Mouse (Mus musculus) cerebellum, adult 11 months (tissue): ENCODE data around the gene Nrxn1.
"Not testable (repeated sequence)": the region's sequence is repeated elsewhere in the genome, so short reads cannot be mapped to it uniquely, and the experiment has no call there.

Experiments used
- DNase-seq: peaks from one replicate; pipeline ENCODE4 v3.0.0; 2022

Nrxn1 gene

DNA sequence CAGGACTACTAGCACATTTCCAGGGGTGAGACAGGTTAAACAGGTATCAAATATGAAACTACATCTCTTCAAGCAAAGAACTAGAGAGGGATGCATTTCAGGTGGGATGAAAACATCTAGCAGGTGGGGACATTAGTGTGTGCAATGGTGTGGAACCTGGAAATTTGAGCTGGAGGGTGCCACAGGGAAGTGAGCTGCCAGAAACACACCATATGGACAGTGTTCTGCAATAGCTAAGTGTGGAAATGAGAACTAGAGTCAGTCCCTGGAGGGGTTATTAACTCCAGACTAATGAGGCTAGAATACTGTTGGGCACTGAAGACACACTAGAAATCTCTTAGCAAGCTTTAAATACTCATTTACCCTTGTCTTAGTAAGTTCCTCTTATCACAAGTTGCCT lies 536.5 kb downstream of the Nrxn1 start:
- peak; percentile 67 for DNase-seq

DNA sequence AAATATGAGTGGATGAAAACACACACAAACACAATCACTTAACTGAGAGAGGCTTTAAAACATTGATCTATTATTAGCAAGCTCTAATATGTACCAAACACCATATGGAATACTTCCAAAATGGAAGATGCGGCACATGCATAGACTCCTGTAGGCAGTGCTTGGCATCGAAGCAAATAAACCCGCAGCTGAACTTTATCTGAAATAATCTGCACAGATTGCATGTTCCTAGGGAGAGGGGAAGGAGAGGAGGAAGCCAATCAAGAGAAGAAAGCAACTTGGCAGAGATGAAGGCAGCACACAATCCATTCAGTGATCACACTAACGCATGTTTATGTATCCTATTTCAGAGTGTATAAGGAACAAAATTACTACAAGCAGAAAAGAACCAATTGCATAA lies 542.5 kb downstream of the Nrxn1 start:
- DNase-seq: no peak

DNA sequence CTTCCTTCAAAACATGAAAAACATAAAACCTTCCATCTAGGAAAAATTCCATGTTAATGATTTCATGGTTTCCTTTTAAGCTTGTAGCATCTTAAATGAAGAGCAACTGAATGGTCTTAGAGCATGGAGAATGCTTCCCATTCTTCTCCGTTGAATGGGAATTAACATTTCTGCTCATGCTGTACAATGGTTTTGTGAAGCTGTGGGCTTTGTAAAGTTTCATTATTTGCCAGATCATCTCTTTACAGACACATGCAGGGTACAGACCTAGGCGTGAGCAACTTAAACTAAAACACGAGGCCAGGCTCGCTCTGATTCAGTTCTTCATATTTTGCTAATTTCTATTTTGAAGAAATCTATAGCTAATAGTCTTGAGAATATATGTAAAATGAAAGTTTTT lies 546.1 kb downstream of the Nrxn1 start:
- DNase-seq: no peak

DNA sequence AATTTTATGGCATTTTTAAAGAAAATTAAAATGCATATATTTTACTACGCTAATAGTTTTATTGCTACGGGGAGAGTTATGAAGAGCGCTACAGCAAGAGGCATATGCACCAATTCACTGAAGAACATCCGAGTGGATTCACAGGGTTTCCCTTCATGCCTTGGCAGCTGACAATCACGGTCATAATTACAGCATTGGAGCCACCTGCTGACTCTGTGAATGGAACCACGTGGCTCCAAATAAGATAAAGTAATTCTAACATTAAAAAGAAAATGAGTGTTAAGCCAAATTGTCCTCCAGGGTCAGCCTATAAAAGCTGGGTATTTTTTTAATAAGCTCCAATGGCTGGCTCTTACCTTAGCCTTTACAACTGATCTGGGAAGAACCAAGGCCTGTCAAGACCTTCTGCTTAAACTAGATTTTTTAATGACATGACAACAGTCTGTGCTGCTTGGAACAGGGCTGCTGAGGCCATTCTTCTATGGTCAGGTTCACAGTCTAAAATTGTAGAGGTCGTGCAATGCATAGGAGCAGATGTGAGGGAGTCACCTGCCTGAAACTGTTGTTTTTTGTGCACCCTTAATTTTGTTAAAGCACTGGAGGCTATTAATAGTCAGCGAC lies 548.1 kb downstream of the Nrxn1 start:
- no peak for DNase-seq

DNA sequence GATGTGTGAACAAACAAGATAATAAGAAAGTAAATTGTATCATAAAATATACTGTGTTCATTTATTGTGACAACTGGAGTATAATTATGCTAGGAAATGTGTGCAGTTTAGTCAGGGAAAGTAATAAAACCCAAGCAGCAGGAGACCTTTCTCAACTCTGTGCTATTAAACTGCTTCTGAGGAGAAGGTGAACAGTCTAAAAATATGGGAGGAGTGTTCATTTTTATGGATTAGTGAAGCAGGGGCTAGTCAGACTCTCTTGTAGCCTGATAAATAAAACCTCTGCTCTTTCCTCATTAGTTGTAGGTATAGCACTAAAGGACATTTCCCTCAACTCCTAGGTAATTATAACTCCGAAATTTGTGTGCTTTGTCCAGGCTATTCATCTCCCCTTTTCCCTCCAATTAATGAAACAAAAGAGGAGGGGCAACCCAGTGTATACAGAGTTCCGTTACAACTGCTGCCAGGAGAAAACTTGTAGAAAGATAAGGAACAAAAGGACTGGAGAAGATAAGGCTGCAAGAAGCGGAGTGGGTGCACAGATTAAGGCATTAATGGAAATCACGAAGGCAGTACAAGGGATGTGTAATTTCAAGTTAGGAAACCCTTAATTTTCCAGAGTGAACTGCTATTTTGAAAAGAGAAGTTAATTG lies 548.8 kb downstream of the Nrxn1 start:
- DNase-seq: no peak

DNA sequence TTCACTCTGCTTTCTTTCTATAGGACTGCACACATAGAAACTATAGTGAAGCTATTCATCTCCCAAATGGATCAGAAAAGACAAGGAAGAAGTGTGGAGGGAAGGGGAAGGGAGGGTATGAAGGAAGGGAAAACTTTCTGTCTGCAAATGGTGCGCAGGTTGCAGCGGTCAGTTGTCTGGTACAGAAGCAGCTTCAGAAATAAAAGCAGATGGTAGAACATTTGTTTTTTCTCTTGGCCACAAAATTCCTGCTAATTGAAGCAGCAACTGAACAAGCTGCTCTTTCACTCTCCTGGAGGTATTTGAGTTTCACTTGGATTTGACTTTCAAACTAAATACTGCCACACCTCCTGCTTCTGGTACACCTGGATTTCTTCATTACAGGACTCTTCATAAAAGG lies 561.4 kb downstream of the Nrxn1 start:
- peak; percentile 25 for DNase-seq

DNA sequence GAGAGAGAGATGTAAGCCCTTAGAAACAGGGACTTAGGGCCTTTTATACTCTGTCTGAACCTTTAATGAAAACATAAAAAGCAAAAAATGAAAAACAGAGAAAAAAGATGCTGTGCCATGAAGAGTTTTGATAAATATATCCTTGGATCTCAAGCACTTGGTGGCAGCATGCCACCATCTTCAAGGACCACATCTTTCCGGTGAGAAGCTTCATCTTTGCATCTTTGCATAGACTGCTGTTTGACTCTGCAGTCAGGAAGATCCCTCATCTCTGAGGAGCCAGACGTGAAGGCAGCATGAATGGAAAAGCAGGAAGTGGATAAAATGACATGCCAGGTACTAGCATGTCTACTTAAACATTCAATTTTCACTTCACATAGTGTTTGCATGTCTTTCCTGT lies 586.8 kb downstream of the Nrxn1 start:
- no peak for DNase-seq

DNA sequence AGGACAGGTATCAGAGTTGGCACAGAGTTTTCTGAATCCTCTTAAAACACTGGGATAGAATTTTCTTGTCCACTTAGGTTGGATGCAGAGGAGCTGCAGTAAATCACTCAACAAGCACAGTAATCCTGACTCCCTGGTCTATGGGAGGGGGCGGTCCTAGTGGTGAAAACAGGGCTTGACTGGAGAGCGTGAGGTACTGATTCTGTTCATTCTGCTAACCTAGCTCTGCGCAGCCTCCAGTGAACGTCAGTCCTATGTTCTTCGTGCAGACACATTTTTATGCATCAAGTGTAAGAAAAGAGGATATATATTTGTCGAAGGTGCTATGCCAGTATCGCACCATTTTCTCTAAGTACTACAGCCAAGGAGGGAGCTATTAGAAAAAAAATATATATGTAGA lies 588.9 kb downstream of the Nrxn1 start:
- not testable (repeated sequence) for DNase-seq

DNA sequence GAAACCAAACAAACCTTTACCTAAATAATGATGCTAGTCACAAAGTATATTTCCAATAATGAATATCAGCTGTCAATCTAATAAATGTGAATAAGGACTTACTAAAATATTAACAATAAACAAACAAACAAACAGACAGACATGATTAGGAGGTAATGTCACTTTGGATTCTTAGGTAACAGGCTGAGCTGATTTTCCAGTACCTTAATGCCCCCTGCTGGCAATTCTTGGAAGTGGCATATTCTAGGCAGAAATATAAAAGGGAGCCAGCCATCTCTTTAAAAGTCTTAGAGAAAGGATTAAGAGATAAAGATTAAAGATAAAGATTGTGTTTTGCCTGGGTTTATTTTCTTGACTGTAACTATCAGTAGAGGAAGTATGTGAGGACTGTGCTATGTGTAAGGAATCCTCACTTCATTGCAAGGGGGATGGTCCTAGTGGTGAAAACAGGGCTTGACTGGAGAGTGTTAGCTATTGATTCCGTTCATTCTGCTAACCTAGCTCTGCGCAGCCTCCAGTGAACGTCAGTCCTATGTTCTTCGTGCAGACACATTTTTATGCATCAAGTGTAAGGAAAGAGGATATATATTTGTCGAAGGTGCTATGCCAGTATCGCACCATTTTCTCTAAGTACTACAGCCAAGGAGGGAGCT lies 591.7 kb downstream of the Nrxn1 start:
- peak; percentile 68 for DNase-seq

DNA sequence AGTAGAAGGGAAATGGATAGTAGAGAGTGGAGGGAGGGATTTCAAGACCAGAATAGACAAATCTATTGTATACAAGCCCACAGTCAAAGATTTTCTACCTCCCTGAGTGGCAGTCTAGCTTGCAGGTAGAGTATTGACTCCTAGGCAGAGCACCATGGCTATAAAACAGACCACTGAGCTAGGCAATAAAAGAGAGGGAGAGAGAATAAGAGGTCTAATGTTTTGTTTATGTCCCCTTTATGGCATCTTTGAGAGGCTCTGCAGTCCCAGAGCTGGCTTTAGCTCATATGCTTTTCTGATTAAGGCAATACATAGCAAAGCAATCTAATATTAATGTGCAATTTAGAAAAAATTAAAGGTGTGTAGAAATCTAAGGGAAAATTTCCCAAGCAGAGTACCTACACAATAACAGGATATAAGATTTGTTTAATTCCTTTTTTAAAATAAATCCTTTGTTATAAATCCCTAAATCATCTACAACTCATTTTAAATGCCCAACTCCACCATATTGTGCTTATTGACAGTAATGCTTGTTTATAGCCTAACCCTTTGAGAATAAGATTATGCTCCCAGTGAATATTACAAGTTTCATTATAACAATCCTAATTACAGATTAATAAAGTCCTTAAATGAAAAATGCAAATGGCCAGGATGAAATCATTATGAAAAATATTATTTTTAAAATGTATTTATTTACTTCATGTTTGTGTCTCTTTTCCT lies 613.2 kb downstream of the Nrxn1 start:
- DNase-seq: no peak

DNA sequence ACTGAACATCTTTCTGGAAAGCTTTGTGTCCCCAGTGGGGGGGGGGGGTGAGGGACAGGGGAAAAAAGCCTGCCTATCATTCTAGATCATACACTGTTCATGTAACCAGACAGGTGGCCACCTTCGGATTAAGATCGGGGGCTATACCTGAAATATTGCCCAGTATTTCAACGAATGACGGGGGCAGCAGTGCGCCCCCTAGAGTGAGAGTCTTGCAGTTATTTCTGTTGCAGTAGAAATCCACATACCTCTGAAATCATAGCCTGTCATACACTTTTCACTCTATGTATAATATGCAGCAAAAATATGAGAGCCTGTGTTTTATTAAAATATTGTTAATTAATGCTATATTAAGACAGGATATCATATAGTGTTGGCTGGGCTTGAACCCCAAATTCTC lies 636.1 kb downstream of the Nrxn1 start:
- no peak for DNase-seq

DNA sequence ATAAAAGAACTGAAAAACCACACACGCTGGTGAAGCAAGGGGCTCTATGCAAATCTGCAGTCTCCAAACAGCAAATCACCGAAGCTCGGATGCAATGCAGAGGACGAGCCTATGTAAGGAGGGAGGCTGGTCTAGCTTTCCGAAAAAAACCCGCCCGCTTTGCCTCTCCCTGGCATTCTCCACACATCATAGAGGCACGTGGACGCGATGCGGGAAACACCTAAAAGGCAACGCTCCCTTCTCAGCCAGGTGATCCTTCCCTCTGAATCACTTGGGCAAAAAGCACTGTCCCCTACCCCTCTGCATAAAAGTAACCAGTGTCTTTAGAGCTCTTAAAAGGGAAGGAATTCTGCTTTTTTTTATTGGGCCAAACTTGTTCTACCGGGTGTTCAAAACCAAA lies 637.0 kb downstream of the Nrxn1 start:
- DNase-seq: peak; percentile 56

DNA sequence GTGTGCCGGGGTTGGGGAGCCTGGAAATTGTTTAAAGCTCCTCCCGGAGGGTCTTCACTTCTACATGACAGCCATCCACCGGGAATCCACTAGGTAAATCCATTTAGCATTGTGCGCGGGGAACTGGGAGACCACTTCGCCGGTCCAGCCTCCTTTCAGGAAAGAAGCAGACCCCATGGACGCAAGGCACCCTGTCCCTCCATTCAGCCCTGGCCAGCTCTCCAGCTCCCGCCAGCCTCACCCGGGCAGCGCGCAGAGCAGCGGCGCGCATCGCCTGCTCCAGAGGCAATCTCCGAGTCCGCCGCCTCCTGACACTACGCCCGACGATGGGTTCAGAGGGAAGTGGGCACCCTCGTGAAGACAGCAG lies 637.5 kb downstream of the Nrxn1 start:
- DNase-seq: peak; percentile 54

DNA sequence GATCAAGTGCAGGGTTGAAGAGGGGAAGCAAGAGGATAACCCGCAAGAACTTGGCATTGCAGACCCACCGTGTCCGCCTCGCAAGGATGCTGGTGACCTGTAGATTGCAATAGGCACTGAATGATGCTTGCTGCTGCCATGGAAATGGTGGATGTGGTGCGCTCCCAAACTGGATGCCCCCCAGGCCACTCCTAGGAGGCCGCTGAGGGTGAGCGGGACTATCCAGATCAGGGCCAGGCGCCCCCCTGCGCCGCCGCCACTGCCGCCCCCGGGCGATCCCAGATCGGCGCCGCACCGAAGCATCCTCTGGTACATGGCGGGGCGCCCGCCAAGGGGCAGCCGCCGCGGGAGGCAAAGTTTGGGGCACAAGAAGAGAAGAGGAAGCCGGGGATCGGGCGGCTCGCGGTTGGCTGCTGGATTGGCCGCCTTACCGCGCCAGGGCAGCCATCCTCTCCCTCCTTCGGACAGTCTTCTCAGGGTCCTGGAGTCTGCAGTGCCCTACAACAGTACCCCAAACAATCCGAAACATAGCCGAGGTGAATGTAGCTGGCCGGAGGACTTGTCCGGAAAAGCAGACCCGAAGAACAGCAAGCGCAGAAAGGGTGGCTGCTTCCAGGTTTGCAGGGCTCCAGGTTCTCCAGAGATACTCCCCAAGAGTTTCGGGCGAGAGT lies 638.0 kb downstream of the Nrxn1 start:
- DNase-seq: peak; percentile 57

DNA sequence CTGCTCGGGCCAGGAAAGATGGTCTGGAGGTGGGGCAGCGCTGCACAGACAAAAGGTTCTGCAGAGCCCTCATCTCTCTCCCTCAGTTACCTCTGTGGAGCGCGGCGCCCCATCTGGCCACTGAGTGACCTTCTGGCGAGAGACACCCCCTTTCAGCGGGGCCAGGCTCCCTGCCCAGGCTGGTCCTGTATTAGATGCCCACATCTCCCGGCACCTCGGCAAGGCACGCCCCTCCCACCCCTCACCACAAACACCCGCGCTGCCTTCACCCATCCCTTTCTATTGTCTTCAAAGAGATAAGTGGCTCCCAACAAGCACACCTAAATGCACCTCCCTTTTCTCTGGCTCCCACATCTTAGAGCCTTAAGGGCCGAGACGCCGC lies 638.5 kb downstream of the Nrxn1 start:
- peak; percentile 83 for DNase-seq

DNA sequence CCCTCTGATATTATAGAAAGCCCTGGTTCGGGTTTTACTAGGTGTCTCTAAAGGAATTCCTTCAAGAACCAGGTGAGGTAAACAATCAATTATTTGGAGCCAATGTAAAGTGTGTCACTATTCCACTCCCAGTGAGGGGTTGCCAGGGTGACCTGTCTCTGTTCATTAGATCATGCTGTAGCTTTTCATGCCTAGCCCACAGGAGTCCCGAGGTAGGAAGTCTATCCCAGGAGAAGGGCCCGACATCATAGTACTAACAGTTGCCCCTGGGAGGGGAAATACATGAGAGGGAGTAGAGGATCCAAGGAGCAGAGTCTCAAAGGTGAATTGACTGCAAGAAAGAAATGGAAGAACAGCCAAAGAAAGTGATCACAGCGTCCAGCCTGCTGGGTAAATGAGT lies 639.6 kb downstream of the Nrxn1 start:
- DNase-seq: no peak

DNA sequence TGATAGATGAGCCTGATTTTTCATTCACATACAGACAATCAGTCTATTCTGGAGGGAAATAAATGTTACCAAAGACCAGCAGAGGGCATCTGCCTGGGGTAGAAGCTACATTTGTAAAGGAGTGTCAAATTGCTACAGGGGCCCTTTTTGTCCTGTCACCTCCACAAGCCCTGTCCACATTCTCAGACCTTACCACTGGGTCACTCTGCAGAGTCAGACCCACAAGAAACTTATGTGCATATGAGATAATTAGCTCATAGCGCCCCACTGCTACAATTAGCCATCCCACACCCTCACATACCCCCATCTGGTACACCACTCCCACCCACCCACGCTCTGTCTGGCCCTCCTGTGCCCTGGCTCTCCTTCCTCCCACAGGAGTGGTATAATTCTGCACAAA lies 640.1 kb downstream of the Nrxn1 start:
- DNase-seq: peak; percentile 35

DNA sequence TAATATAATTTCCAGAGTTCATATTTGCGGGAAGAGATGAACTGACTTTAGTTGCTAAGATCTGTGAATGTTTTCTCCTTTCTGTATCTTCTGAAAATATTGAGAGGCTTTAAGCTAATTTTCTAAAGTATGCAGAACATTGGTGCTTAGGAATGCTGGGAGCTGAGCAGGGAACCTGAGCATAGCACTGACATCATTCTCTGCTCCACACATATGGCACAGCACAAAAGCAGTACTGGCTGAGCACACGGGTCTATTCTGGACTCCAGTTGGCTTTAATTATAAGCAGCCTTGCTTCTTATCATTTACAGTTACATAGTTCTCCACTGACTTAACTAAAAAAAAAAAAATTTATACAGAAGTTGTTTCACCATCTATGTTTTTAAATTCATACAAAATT lies 641.5 kb downstream of the Nrxn1 start:
- no peak for DNase-seq

DNA sequence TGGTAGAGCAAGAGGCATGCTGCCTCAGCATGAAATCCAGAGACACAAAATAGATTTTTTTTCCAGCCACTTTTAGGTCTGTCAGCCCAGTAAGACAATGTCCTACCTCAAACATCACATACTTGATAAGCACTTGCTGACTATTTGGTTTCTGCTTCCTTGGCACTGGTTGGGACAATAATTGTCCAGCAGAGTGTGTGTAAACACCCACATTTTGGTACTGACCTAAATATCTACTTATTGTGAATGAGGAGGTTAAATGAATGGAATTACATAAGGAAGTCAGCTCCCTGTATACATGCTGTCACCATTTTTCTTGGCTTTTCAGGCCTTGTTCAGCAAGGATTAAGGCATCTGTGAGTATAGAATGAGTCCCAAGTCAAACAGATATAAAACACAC lies 649.8 kb downstream of the Nrxn1 start:
- no peak for DNase-seq

DNA sequence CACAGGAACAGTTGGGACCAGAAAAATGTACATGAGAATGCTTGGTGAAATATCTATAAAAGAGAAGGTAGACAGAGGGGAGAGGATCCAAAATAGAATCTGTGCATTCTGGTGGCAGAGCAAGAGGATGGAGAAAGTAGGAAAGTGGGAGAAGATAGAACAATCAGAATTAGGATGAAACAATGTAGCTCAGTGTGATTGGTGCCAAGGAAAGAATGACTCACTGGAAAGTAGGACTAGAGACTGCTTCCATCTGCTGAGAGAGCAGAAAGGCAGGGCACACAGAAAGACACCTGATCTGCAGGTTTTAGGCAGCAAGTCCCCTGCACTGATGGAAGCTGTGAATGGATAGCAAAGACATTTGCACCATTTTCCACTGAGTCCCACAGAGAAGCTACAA lies 657.0 kb downstream of the Nrxn1 start:
- DNase-seq: peak; percentile 38

DNA sequence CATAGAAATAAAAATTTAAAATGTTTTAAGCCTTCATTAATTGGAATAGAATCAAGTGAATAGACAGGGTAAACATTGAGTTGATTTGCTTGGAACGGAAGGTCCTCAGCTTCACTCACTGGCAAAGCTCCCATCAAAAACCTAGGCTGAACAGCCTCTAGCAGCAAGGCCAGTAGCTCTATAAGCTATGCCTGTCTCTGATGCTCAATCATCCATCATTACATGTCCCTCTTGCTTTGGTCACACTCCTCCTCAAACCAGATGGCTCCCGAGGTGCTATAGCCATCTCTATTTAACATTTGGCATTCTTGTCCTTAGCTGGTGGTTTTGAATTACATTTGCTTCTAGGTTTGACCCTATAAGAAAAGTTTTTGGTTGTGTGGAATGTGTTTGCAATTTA lies 657.5 kb downstream of the Nrxn1 start:
- DNase-seq: no peak

DNA sequence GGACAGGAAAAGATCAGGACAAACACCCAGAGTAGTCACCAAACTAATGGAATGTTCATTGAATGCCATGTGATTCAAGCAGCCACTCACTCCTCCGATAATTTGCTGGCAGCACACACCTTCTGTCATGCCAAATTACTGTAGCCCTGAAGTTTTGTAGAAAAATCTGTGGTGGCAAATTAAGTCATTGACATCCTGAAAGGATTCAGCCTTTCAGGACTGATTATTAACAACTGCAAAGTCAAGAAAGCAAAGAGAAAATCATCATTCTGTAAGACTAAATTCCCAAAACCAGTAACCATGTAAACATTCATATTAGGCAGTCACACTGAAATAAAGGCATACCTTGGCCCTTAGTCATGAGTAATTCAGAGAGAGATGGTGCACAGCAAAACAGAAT lies 662.7 kb downstream of the Nrxn1 start:
- no peak for DNase-seq

DNA sequence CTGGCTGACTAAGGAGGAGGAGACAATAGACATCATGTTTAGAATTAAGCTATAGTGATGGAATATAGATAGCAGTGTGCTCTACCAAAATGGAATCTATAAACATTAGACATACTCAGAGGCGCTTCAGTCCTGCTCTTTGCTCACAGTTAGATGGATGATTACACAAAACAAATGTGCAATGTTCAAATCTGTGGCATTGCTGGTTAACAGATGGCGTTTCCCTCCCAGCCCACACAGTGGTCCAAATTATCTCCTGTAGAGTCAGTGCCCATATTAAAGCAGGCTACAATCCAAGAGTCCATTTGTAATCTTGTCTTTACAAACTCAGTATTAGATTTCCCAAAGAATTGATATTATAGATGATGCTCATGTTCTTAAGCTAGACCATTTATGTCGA lies 666.9 kb downstream of the Nrxn1 start:
- peak; percentile 75 for DNase-seq

DNA sequence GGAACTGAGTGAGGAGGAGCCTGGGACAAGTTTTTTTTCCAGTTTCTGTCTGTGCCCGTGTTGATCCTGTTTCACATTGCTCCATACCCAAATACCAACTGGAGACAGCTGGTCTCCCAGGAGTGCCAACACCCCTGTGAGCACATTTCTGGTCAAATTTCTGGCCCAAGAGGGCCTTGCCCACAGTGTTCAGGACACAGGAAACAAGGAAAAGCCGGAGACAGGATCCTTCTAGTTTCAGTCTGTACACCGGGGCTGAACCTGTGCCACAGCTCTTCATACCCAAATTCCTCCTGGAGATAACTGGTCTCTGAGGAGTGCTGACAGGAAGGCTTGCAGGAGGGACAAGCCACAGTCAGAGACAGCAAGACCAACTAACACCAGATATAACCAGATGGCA lies 670.3 kb downstream of the Nrxn1 start:
- peak; percentile 67 for DNase-seq
